Mouse (Mus musculus) kidney, adult 2 months (tissue): ENCODE data around the gene Cgref1. TPM values are rescaled to one million over a fixed set of nuclear protein-coding genes. Genes with fewer than 3 reads are reported as not detected.

ENCODE experiments used
- DNase-seq: peaks from one replicate; pipeline ENCODE4 v3.0.0; 2021
- H3K27ac ChIP-seq: fragments of 200-500 bp; 2 replicates; pipeline ENCODE4 v1.5.1; 2012; ENCODE audit warnings: low read depth, low read length, control low read depth, inconsistent platforms; ENCODE audit not compliant: insufficient read depth
- H3K27me3 ChIP-seq: fragments of 200-500 bp; replicated peaks from 2 replicates; pipeline ENCODE4 v1.6.1; 2012; ENCODE audit warnings: mild to moderate bottlenecking, moderate library complexity, low read length, inconsistent platforms; ENCODE audit not compliant: control insufficient read depth, insufficient read depth
- H3K36me3 ChIP-seq: fragments of 200-500 bp; 2 replicates; pipeline ENCODE4 v1.6.1; 2012; ENCODE audit warnings: mild to moderate bottlenecking, moderate library complexity, low read length, inconsistent platforms; ENCODE audit not compliant: control insufficient read depth, insufficient read depth
- H3K4me1 ChIP-seq: fragments of 200-500 bp; 2 replicates; pipeline ENCODE4 v1.6.1; 2011; ENCODE audit warnings: low read length; ENCODE audit not compliant: control insufficient read depth, insufficient read depth
- H3K4me3 ChIP-seq: fragments of 200-500 bp; 2 replicates; pipeline ENCODE4 v1.5.1; 2011; ENCODE audit warnings: mild to moderate bottlenecking, low read depth, low read length, control low read depth; ENCODE audit not compliant: insufficient read depth
- CTCF ChIP-seq: fragments of 200-500 bp; conservative IDR thresholded peaks from 2 replicates; pipeline ENCODE4 v1.5.1; 2011; ENCODE audit warnings: low read depth, mild to moderate bottlenecking, control low read depth, low read length, moderate library complexity, mixed read lengths; ENCODE audit not compliant: insufficient read depth, insufficient read length
- POLR2A ChIP-seq: fragments of 200-500 bp; IDR thresholded peaks from one replicate; pipeline ENCODE4 v1.6.1; 2011; ENCODE audit warnings: low read depth, low read length, control low read depth
- WGBS: fragments of 180-500 bp; shearing (Covaris S2); methylation state at CpG from one replicate; pipeline ENCODE4 v1.1.7; 2018; 5-methylcytosine and 5-hydroxymethylcytosine counted together
- polyA plus RNA-seq: library from polyadenylated mRNA; depleted of rRNA; stranded (reverse); fragments of >200 nt; gene quantifications from 2 replicates; pipeline ENCODE4 v1.2.3, GENCODE M21; 2012

The Cgref1 gene
- polyA plus RNA-seq, 1 experiment, result 387 TPM

GRCm38 (mm10) chr5:30917348-30917747 is 28.0 kb downstream of the Cgref1 start:
- no peak overlapping the region for H3K4me3 ChIP-seq
- DNase-seq, result no peak
- H3K4me1 ChIP-seq, result peaks cover 17% of the 10 kb centered on the region; the same call in 1 of the 2 replicates
- H3K27ac ChIP-seq, result no peak overlapping the region
- 82% methylated on average over 11 of the region's 11 CpGs for WGBS
- H3K36me3 ChIP-seq, result no peaks in the 10 kb centered on the region
- H3K27me3 ChIP-seq, result no peaks in the 10 kb centered on the region
- TF ChIP-seq POLR2A (no peak), CTCF (no peak)

- peak overlapping the region; percentile 59 for H3K27ac ChIP-seq
- no peaks in the 10 kb centered on the region for H3K36me3 ChIP-seq
- H3K4me3 ChIP-seq, result no peak overlapping the region
- no peaks in the 10 kb centered on the region for H3K27me3 ChIP-seq
- no peak for TF ChIP-seq CTCF
- 93% methylated on average over 9 of the region's 9 CpGs for WGBS
- peaks cover 21% of the 10 kb centered on the region for H3K4me1 ChIP-seq
- no peak for DNase-seq
Measured at GRCm38 (mm10) chr5:30916841-30917240, 28.6 kb downstream of the Cgref1 start.

- Histone ChIP-seq H3K4me3 (no peak overlapping the region), H3K27ac (peak overlapping the region; percentile 59), H3K4me1 (peaks cover 23% of the 10 kb centered on the region), H3K27me3 (no peaks in the 10 kb centered on the region), H3K36me3 (no peaks in the 10 kb centered on the region)
- peak; percentile 81 for TF ChIP-seq CTCF
- peak; percentile 13 for TF ChIP-seq POLR2A
- WGBS, result 4% methylated on average over 7 of the region's 7 CpGs
- peak; percentile 98 for DNase-seq
Measured at GRCm38 (mm10) chr5:30915974-30916433, 29.4 kb downstream of the Cgref1 start.

GRCm38 (mm10) chr5:30915456-30915855 is 29.9 kb downstream of the Cgref1 start:
- Histone ChIP-seq H3K4me1 (peaks cover 21% of the 10 kb centered on the region), H3K36me3 (no peaks in the 10 kb centered on the region)
- WGBS, result 34% methylated on average over 9 of the region's 9 CpGs

GRCm38 (mm10) chr5:30914849-30915248 is 30.5 kb downstream of the Cgref1 start:
- Histone ChIP-seq H3K36me3 (no peaks in the 10 kb centered on the region), H3K27ac (peak overlapping the region; percentile 27; the same call in 1 of the 2 replicates), H3K4me3 (peak overlapping the region; percentile 54), H3K27me3 (no peaks in the 10 kb centered on the region), H3K4me1 (peaks cover 23% of the 10 kb centered on the region)
- DNase-seq, result no peak
- 64% methylated on average over 6 of the region's 6 CpGs for WGBS
- no peak for TF ChIP-seq CTCF
- TF ChIP-seq POLR2A, result no peak

More at GRCm38 (mm10) chr5:30915456-30915855, 29.9 kb downstream of the Cgref1 start:
- DNase-seq, result no peak
- H3K27me3 ChIP-seq, result no peaks in the 10 kb centered on the region
- H3K4me3 ChIP-seq, result peak overlapping the region; percentile 8; the same call in 1 of the 2 replicates
- TF ChIP-seq CTCF (no peak), POLR2A (no peak)
- H3K27ac ChIP-seq, result peak overlapping the region; percentile 27

- 57% methylated on average over 7 of the region's 7 CpGs for WGBS
- no peak for DNase-seq
- TF ChIP-seq CTCF (no peak), POLR2A (no peak)
Measured at GRCm38 (mm10) chr5:30914101-30914635, 31.2 kb downstream of the Cgref1 start.

GRCm38 (mm10) chr5:30913060-30913841 is 32.1 kb downstream of the Cgref1 start, which contains the start of gene Emilin1:
Gene Emilin1 (plus strand): TSS chr5:30913402.
- TF ChIP-seq CTCF (no peak), POLR2A (no peak)
- Histone ChIP-seq H3K36me3 (no peaks in the 10 kb centered on the region), H3K27me3 (no peaks in the 10 kb centered on the region), H3K27ac (peak within 1 kb of the TSS; percentile 91), H3K4me1 (peaks cover 38% of the 10 kb centered on the region), H3K4me3 (peak within 1 kb of the TSS; percentile 54)
- peak; percentile 73 for DNase-seq
- WGBS, result 45% methylated on average over 13 of the region's 13 CpGs

More at GRCm38 (mm10) chr5:30914101-30914635, 31.2 kb downstream of the Cgref1 start:
- H3K4me3 ChIP-seq, result peak overlapping the region; percentile 54
- no peaks in the 10 kb centered on the region for H3K27me3 ChIP-seq
- H3K27ac ChIP-seq, result peak overlapping the region; percentile 81
- H3K4me1 ChIP-seq, result peaks cover 29% of the 10 kb centered on the region
- no peaks in the 10 kb centered on the region for H3K36me3 ChIP-seq
